Mouse (Mus musculus) adrenal gland, postnatal 4 days (tissue): ENCODE data around the gene Cd28. TPM values are rescaled to one million over a fixed set of nuclear protein-coding genes. Genes with fewer than 3 reads are reported as not detected.

Source experiments
- DNase-seq, 2 experiments: peaks; one replicate each; pipeline ENCODE4 v3.0.0; 2021 to 2022; ENCODE audit warnings: low spot score in 2 of 2, mixed read lengths in 2 of 2
- long read RNA-seq, 2 experiments: library from polyadenylated mRNA; stranded (forward); transcript quantifications; one replicate each; pipeline ENCODE4 v2.0.0; 2021
- total RNA-seq, 2 experiments: library from RNA; stranded (reverse); gene quantifications; 2 replicates each; pipeline ENCODE4 v1.2.3; 2021

Cd28 gene
- under 1 TPM; 0.34 to 0.37 TPM for total RNA-seq
- long read RNA-seq, experiment 1, result 0 reads
- long read RNA-seq, experiment 2, result 0 reads

GRCm38 (mm10) chr1:60716567-60716966 lies at the start of gene Cd28:
Gene Cd28 (plus strand): TSS chr1:60716800.
- no peak for DNase-seq

DNA sequence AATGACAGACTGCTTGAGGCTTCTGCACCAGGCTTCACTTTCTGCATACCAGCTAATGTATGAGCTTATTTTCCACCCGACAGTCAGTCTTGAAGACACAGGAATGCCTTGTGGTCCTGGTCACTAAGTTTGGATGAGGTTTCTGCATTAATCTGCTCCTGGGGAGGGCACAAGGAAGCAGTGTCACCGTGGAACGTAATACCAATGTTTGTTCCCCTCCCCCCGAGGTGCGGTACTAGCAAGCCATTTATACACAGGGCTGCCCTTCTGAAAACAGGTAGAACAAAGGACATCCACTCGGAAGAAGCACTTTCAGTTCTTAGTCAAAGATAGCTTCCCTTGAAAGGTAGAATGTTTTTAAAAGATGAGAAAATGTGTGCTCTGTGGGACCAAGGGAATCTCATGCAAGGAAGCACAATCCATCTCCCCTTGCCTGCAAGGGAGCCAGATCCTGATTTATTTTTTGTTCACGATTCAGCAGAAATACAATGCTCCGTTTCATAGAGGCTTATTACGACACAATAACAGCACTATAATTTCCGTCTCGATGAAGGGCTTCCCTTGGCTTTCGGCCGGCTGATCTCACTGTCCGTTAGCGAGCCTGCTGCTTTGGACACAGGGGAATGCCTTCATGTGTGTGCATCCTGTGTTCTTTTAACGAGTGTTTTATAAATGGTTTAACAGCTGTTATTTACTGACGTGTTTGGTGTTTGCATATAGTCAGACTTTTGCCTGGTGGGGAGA lies 48.6 kb upstream of the Cd28 start:
- DNase-seq, result no peak

DNA sequence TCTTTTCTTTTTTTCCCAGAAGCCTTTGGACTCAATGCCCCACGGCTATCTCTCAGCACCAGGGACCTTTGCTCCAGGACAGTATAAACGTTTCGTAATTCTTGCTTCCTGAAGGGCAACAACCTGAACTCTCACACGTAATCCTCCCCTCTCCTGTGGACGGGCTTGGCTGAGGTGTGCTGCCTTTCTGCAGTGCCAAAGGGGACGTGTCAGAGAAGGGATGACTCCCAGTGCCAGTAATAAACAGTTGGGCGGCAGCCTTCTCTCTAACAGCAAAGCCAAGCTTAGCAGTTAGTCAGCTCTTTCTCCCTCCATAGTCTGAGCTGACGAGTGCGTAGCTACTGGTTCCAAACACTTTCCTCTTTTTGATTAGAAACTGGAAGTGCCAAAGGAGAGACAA lies 47.6 kb upstream of the Cd28 start:
- no peak for DNase-seq

GRCm38 (mm10) chr1:60669664-60670063 lies 46.9 kb upstream of the Cd28 start:
- no peak for DNase-seq

GRCm38 (mm10) chr1:60670172-60670571 lies 46.4 kb upstream of the Cd28 start:
- no peak for DNase-seq

- DNase-seq, result no peak
Measured at GRCm38 (mm10) chr1:60683766-60684165, 32.8 kb upstream of the Cd28 start.

- DNase-seq, result no peak
Measured at GRCm38 (mm10) chr1:60696115-60696895, 20.3 kb upstream of the Cd28 start.

DNA sequence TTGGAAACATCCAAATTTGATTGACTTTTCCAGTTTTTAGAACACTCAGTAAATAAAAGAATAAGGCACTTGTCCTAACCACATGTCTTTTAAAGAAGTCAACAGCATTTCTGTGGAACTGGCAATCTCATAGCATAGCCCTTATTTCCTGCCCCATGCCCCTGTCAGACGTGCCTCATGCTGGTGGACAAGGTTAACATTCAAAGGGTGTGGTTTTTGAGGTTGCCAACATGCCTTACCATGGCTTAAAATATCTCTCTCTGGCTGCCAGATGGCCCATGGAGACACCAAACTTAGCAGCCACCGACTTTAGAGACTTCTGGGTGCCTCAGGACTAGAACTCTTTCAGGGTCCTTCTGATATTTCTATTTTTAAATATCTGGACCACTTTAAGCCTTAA lies 14.0 kb upstream of the Cd28 start:
- no peak for DNase-seq

- no peak for DNase-seq
Measured at GRCm38 (mm10) chr1:60713238-60713637, 3.4 kb upstream of the Cd28 start.

DNA sequence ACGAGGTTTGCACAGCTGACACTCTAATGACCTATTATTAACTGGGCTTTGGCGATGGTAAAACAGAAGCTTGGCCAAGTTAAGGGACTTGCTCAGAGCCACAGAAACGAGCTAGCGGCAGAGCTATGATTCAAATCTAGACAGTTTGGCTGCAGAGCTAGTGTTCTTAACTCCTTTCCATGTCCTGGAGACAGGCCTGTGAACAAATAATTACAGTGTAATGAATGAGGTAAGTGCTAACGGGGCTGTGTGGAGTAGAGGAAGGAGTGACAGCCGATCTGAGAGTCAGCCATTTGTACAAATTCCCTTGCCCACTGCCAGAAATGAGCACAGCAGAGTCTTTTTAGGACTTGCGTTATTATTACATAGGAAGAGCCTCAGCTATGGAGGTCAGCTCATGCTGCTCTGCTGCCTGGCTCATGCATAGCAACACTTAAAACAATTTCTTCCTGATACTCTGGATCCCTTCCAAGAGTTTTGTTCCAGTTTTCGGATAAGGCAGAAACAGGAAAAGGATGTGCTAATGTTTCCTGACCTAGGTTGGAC lies 876 bp upstream of the Cd28 start:
- no peak for DNase-seq

- no peak for DNase-seq
Measured at GRCm38 (mm10) chr1:60718580-60718979, 2.0 kb downstream of the Cd28 start.

DNA sequence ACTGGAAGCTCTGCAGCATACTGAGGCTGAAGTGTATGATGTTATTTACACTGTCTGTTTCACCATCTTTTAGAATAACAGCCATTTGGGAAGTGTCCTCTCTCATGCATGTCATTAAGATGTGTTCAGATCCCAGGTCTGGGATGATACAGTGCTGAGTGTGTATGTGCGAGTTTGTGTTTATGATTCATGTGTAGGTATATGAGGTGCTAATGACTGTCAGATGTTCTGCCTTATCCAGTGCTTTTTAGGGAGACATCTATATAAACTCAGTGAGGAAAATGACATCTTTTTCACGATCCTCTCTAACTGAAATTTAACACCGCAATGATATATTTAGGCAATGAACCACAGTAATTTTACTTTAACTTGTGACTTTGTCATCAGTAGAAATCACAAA lies 7.0 kb downstream of the Cd28 start:
- no peak for DNase-seq

- DNase-seq, result no peak
Measured at GRCm38 (mm10) chr1:60731940-60732339, 15.3 kb downstream of the Cd28 start.

GRCm38 (mm10) chr1:60735072-60735907 lies 18.7 kb downstream of the Cd28 start:
- no peak for DNase-seq

DNA sequence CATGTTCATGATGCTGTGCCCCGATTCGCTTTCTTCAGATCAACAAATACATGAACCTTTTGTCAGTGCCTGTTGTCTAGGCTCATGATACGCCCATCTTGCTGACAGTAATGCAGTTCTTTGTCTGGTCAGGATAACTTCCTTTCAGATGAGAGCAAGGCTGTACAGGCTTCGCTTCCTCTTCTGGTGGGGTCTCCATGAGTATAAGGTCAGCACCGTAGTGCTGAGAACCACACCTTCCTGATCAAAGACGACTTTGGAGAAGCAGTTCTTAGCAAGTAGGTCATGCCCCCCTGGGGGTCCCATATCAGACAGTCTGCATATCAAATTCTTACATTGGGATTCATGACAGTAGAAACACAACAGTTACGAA lies 19.3 kb downstream of the Cd28 start:
- DNase-seq, result no peak

GRCm38 (mm10) chr1:60744266-60744665 lies 27.7 kb downstream of the Cd28 start:
- DNase-seq, result no peak

- no peak for DNase-seq
Measured at GRCm38 (mm10) chr1:60745664-60746063, 29.1 kb downstream of the Cd28 start.

- no peak for DNase-seq
Measured at GRCm38 (mm10) chr1:60746153-60746552, 29.6 kb downstream of the Cd28 start.

DNA sequence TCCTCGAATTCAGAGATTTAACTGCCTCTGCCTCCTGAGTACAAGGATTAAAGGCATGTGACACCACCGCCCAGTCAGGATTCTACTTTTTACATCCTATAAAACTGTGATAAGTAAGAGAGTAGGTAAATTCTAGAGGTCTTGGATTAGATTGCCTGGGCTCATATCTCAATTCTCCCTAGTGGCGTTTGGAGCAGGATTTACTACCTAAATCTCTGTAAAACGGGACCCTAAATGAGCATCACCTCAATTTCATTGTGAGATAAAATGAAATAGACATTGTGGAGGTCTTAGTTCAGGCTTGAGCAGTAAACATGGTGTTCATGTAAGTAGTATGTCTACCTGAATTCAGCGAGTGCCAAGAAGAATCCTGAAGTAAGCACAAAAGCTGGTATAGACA lies 30.3 kb downstream of the Cd28 start:
- no peak for DNase-seq

DNA sequence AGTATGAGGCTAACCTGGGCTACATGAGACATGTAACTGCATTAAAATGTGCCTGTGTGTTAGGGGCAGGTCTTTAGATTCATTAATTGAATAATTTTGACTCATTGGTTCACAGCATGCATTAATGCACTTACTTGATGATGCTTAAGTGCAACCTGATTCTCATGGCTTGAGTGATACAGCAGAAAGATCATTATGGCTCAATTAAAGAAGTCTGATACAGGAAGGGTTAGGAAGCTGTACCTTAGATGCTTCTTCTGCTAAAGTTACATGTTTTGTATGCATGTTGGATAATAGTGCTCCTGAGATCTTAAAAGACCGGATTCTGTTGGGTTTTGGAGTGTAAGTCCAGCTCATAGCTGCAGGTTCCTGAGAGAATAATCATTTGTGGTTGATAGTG lies 31.7 kb downstream of the Cd28 start:
- no peak for DNase-seq

DNA sequence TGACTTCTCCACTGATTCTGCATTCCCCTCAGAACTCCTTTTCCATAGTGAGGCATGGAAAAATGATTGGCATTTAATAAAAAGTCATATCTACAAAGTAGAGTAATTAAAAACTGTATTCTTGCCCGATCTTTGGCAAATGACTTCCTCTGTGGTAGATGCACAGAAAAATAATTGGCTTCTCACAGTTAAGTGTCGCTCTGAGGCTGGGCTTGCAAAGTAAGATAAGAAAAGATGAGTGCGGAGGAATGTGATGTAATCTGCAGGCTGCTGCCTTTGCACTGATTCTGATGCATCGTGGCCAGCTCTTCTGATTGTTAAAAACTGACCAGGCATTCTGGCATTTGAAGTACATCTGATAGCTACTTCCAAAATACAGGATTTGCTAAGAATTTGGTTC lies 32.3 kb downstream of the Cd28 start:
- no peak for DNase-seq
